Mouse (Mus musculus): ENCODE data around the gene Klhl26. TPM values are rescaled to one million over a fixed set of nuclear protein-coding genes. Genes with fewer than 3 reads are reported as not detected.

The Klhl26 gene
- polyA plus RNA-seq, 1 experiment from 2014 or later: 19.0 TPM

DNA sequence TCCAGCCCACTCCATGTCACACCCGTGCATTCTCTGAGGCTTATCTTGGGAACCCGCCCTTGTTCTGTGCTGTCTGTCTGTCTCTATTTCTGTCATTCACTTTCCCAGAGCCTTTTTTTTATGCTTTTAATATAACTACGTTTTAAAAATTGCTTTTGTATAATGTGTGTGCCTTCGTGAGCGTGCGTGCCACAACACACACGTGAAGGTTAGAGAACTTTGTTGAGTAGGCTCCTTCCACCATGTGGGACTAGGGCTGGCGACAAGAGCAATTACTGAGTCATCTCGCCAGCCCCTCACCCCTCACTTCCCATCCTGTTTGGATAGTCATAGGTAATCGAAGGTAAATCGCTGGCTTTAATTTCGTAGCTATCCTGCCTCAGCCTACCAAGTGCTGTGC lies 25.8 kb upstream of the Klhl26 start:
- H3K4me3 ChIP-seq (ENCODE audit: low read depth, low read length): no peak overlapping the region
- H3K36me3 ChIP-seq (ENCODE audit: insufficient read depth, low read length): peaks cover 1% of the 10 kb centered on the region; the same call in 1 of the 2 replicates
- H3K27ac ChIP-seq (ENCODE audit: low read length): no peak overlapping the region
- H3K4me2 ChIP-seq (replicated peaks; ENCODE audit: low read depth, low read length): no peak overlapping the region
- peaks cover 10% of the 10 kb centered on the region for H3K4me1 ChIP-seq (ENCODE audit: insufficient read depth, low read depth, low read length)
- no peaks in the 10 kb centered on the region for H3K9me3 ChIP-seq (ENCODE audit: low read length)
- ATAC-seq (no peak), DNase-seq (ENCODE audit: low spot score) (no peak)
- 43% methylated on average over 12 of the region's 12 CpGs for WGBS
- H3K27me3 ChIP-seq (replicated peaks; ENCODE audit: insufficient read depth, low read length): peaks cover 16% of the 10 kb centered on the region; the same call in 1 of the 2 replicates
- TF ChIP-seq CTCF (IDR thresholded peaks at IDR 0.05) (no peak), EP300 (IDR thresholded peaks at IDR 0.05) (no peak)
- no peak overlapping the region for H3K9ac ChIP-seq (replicated peaks; ENCODE audit: low read depth)

DNA sequence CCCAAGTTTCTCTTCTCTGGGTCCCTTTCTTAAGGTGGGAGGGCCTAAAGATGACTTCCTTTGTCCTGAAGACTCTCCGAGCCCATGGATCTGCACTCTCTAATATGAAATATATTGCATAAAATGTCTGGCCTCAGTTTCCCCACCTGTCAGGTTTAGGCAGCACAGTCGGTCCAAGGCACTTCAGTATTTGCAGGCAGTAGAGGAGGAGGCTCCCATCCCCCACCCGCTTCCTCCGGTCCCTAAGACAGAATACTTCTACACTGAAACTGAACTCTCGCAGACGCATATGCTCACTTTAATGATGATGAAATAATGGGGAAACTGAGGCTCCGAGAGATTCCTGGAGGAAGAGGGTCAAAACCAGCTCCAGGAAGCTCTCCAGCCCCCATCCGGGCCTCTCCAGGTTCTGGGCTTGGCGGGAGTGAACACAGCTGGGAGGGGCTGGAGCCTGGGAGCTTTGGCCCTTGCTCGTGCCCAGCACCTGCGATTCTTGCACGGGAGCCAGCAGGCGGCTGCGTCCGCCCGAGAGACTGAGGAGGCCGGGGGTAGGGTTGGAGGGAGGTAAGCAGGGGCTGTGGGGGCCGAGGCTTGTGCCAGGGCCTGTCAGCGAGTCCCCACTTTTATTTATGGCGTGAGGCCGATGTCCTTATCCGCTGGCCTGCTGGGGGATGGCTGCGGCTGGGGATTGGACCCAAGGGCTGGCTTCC lies 25.2 kb upstream of the Klhl26 start:
- TF ChIP-seq EP300 (IDR thresholded peaks at IDR 0.05): no peak
- TF ChIP-seq CTCF (IDR thresholded peaks at IDR 0.05): no peak
- no peak overlapping the region for H3K27ac ChIP-seq (ENCODE audit: low read length)
- H3K4me1 ChIP-seq (ENCODE audit: insufficient read depth, low read depth, low read length): peaks cover 10% of the 10 kb centered on the region
- no peak for DNase-seq (ENCODE audit: low spot score)
- H3K9me3 ChIP-seq (ENCODE audit: low read length): no peaks in the 10 kb centered on the region
- H3K4me3 ChIP-seq (ENCODE audit: low read depth, low read length): no peak overlapping the region
- peaks cover 16% of the 10 kb centered on the region; the same call in 1 of the 2 replicates for H3K27me3 ChIP-seq (replicated peaks; ENCODE audit: insufficient read depth, low read length)
- H3K36me3 ChIP-seq (ENCODE audit: insufficient read depth, low read length): no peaks in the 10 kb centered on the region
- ATAC-seq: no peak
- H3K4me2 ChIP-seq (replicated peaks; ENCODE audit: low read depth, low read length): no peak overlapping the region
- H3K9ac ChIP-seq (replicated peaks; ENCODE audit: low read depth): no peak overlapping the region
- WGBS: 26% methylated on average over 23 of the region's 23 CpGs

DNA sequence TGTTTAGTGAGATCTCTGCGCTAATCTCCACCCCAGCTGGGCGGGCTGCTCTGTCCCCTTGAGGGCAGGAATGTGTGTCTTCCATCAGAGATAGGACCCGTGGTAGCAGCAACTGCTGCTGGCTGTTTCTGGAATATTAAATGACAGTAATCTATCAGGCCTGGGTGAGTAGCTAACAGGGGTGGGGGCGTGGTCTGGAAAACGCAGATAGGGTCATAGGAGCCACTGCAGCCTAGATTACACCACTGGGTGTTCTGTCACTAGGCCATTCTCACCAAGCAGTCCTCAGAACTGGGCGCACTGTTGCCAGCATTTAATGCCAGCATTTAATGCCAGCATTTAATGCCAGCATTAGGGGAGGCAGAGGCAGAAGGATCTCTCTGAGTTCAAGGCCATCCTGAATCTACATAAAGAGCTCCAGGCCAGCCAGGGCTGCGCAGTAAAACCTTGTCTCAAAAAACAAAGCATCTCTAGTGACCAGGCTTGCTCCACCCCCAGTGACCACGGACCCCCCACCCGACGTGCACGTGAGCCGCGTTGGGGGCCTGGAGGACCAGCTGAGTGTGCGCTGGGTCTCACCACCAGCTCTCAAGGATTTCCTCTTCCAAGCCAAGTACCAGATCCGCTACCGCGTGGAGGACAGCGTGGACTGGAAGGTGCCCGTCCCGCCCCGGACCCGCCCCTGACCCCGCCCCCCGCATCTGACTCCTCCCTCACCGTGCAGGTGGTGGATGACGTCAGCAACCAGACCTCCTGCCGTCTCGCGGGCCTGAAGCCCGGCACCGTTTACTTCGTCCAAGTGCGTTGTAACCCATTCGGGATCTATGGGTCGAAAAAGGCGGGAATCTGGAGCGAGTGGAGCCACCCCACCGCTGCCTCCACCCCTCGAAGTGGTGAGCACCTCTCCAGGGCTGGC lies 23.9 kb upstream of the Klhl26 start:
- DNase-seq (ENCODE audit: low spot score) (peak; percentile 78), ATAC-seq (peak; percentile 34)
- 13% methylated on average over 35 of the region's 39 CpGs for WGBS
- Histone ChIP-seq H3K27me3 (replicated peaks; ENCODE audit: insufficient read depth, low read length) (peaks cover 23% of the 10 kb centered on the region; the same call in 1 of the 2 replicates), H3K36me3 (ENCODE audit: insufficient read depth, low read length) (no peaks in the 10 kb centered on the region), H3K9ac (replicated peaks; ENCODE audit: low read depth) (no peak overlapping the region), H3K4me2 (replicated peaks; ENCODE audit: low read depth, low read length) (0 out of 2 replicates have a peak overlapping the region, but pooled peaks have one; percentile 17), H3K27ac (ENCODE audit: low read length) (no peak overlapping the region), H3K9me3 (ENCODE audit: low read length) (no peaks in the 10 kb centered on the region), H3K4me3 (ENCODE audit: low read depth, low read length) (peak overlapping the region; percentile 2; the same call in 1 of the 2 replicates), H3K4me1 (ENCODE audit: insufficient read depth, low read depth, low read length) (peaks cover 6% of the 10 kb centered on the region)
- TF ChIP-seq EP300 (IDR thresholded peaks at IDR 0.05) (no peak), CTCF (IDR thresholded peaks at IDR 0.05) (no peak)

DNA sequence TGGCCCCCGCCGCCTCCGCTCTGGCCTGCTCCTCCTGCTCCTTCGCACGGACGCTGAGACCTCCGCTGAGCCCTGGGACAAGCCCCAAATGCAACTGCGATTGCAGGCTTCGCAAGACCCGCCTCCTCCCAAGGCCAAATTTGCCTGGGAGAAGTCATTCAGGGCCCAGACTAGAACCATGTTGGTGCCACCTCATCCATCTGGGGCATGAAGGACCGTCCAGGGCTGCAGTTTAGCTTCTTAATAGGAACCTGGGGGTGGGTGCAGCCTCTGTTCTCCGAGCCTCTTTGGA lies 18.9 kb upstream of the Klhl26 start:
- Histone ChIP-seq H3K9ac (replicated peaks; ENCODE audit: low read depth) (no peak overlapping the region), H3K9me3 (ENCODE audit: low read length) (no peaks in the 10 kb centered on the region), H3K4me1 (ENCODE audit: insufficient read depth, low read depth, low read length) (peaks cover 12% of the 10 kb centered on the region), H3K4me2 (replicated peaks; ENCODE audit: low read depth, low read length) (no peak overlapping the region), H3K36me3 (ENCODE audit: insufficient read depth, low read length) (no peaks in the 10 kb centered on the region), H3K4me3 (ENCODE audit: low read depth, low read length) (no peak overlapping the region), H3K27ac (ENCODE audit: low read length) (no peak overlapping the region), H3K27me3 (replicated peaks; ENCODE audit: insufficient read depth, low read length) (peaks cover 37% of the 10 kb centered on the region)
- 12% methylated on average over 10 of the region's 12 CpGs for WGBS
- DNase-seq (ENCODE audit: low spot score) (no peak), ATAC-seq (no peak)
- TF ChIP-seq CTCF (IDR thresholded peaks at IDR 0.05): no peak
- no peak for TF ChIP-seq EP300 (IDR thresholded peaks at IDR 0.05)

DNA sequence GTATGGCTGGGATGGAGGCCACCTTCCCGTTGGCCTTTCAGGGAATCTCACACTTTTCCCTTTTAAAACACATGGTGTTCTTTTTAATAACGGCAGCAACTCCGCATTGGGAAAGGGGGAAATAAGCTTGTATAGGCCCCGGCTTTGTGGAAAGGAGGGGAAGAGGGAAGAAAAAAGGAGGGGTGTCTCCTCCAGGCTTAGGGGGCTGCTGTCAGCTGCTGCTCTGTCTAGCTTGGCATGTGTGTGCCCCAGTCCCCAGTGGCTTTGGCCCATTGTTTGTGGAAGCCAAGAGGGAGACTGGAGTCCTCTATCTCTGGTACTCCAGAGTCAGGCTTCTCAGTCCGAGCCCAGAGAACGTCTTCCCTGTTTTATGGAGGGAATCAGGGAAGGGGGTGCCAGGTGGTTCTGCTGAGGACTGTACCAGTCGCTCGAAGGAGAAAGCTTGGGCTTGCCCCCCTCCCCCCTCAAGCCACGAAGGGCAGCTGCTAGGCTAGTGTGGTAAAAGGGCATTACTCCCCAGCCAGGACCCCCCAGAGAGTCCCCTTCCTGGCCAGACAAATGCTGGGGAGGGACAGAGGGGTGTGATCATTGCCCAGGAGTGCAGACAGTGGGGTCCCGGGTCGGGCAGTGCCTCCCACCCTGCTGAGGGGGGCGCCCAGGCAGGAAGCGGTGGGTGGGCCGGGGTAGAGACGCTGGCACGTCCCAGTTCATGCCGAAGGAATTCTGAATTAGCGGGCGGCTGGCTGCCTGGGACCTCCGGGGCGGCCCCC lies 18.4 kb upstream of the Klhl26 start:
- no peak for DNase-seq (ENCODE audit: low spot score)
- H3K27me3 ChIP-seq (replicated peaks; ENCODE audit: insufficient read depth, low read length): peaks cover 35% of the 10 kb centered on the region
- no peak for ATAC-seq
- H3K36me3 ChIP-seq (ENCODE audit: insufficient read depth, low read length): no peaks in the 10 kb centered on the region
- peaks cover 12% of the 10 kb centered on the region for H3K4me1 ChIP-seq (ENCODE audit: insufficient read depth, low read depth, low read length)
- H3K9ac ChIP-seq (replicated peaks; ENCODE audit: low read depth): no peak overlapping the region
- peak overlapping the region; percentile 82; the same call in 1 of the 2 replicates for H3K4me2 ChIP-seq (replicated peaks; ENCODE audit: low read depth, low read length)
- 8% methylated on average over 13 of the region's 21 CpGs for WGBS
- no peak overlapping the region for H3K4me3 ChIP-seq (ENCODE audit: low read depth, low read length)
- no peak overlapping the region for H3K27ac ChIP-seq (ENCODE audit: low read length)
- H3K9me3 ChIP-seq (ENCODE audit: low read length): no peaks in the 10 kb centered on the region
- TF ChIP-seq EP300 (IDR thresholded peaks at IDR 0.05) (no peak), CTCF (IDR thresholded peaks at IDR 0.05) (no peak)
